Mouse (Mus musculus) ES-Bruce4 (cell line): ENCODE data around the gene Dennd4a.

ENCODE experiments used
- CTCF ChIP-seq: IDR thresholded peaks from one replicate; pipeline ENCODE4 v1.8.1; 2011; ENCODE audit warnings: low read depth, low read length
- EP300 ChIP-seq: IDR thresholded peaks from 2 replicates; pipeline ENCODE4 v1.6.1; 2011; ENCODE audit warnings: low read depth, low read length; ENCODE audit not compliant: insufficient read depth
- POLR2A ChIP-seq: IDR thresholded peaks from one replicate; pipeline ENCODE4 v1.8.1; 2011; ENCODE audit warnings: low read length; ENCODE audit not compliant: insufficient read depth

DNA sequence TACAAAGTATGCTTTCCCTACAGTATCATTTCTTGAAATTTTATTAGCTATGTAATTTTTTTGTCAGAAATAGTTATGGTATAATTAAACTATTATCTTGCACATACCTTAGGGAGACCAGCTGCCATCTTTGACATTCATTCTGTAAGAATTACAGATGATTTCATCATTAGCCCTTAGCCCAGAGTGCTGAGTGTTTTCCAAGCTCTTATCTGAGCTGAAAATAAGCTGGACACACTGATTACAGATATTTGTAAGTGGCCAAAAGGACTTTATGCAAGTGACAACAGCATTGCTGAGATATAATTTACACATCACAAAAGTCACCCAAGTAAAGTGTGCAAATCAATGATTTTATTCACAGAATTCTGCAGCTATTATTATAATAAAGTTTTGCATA lies 48.9 kb downstream of the Dennd4a start:
- TF ChIP-seq EP300 (no peak), POLR2A (no peak), CTCF (no peak)
